In the genomic region with DNA sequence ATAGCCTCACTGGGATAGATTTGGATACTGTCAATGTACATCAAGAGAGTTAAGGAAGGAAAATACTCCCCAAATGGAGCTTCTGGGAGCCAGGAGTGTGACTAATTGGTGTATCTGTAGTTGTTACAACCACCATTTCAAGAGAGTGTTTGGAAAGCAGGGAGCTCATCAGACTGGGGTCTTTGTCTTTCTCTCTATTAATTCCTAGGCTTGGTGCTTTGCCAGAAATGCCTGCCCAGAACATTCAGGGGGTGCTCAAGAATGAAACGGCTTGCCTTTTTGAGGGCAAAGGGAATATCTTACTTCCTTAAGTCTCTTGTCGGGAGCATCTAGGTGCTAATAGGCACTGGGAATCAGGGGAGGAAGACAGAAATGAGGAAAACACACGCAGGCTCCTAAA, we compare ENCODE assay signal across 18 mouse cellular contexts.
"Had no signal": no experiment of that assay in that cellular context is flagged by ENCODE, and none has a peak within 500 bp of the region (broad histone marks: within the 10 kb centered on the region; RNA-seq: fewer than 3 reads in every experiment).

No protein-coding gene starts in this region.

- H3K27ac ChIP-seq: lung, embryonic 15.5 days; macrophage; midbrain, embryonic 12.5 days; neural tube, embryonic 12.5 days; stomach, embryonic 15.5 days; stomach, postnatal 0 days had no signal

- H3K27me3 ChIP-seq: lung, embryonic 15.5 days; megakaryocyte, embryonic 14.5 days; midbrain, embryonic 12.5 days; neural tube, embryonic 12.5 days; stomach, embryonic 15.5 days had no signal

- H3K4me2 ChIP-seq: lung, embryonic 15.5 days; midbrain, embryonic 12.5 days; neural tube, embryonic 12.5 days; stomach, embryonic 15.5 days had no signal

- H3K4me3 ChIP-seq: lung, embryonic 15.5 days; megakaryocyte, embryonic 14.5 days; midbrain, embryonic 12.5 days; neural tube, embryonic 12.5 days; stomach, embryonic 15.5 days had no signal

- DNase-seq: liver, postnatal 0 days; lung, adult 2 months; lung, postnatal 14 days; lung, postnatal 36 days; midbrain, embryonic 14.5 days; right cerebral cortex, postnatal 14 days; thymus, adult 2 months; thymus, postnatal 25 days; thymus, postnatal 4 days had no signal

- H3K9ac ChIP-seq: liver, postnatal 0 days; lung, embryonic 15.5 days; midbrain, embryonic 12.5 days; neural tube, embryonic 12.5 days; stomach, embryonic 15.5 days had no signal

- H3K9me3 ChIP-seq: lung, embryonic 15.5 days; megakaryocyte, embryonic 14.5 days; midbrain, embryonic 12.5 days; neural tube, embryonic 12.5 days; stomach, embryonic 15.5 days had no signal

- ATAC-seq: liver, postnatal 0 days; lung, postnatal 0 days; midbrain, embryonic 16.5 days had no signal

- H3K4me1 ChIP-seq: lung, embryonic 15.5 days; megakaryocyte, embryonic 14.5 days; neural tube, embryonic 12.5 days; stomach, embryonic 15.5 days had no signal

- H3K36me3 ChIP-seq: lung, embryonic 15.5 days; midbrain, embryonic 12.5 days; neural tube, embryonic 12.5 days; stomach, embryonic 15.5 days had no signal
